Mouse (Mus musculus): ENCODE data around the gene Tprgl. TPM values are rescaled to one million over a fixed set of nuclear protein-coding genes. Genes with fewer than 3 reads are reported as not detected.

The Tprgl gene
- total and polyA plus RNA-seq, 2 experiments from 2014 or later, result 185 to 224 TPM

- no peak for TF ChIP-seq CTCF (IDR thresholded peaks at IDR 0.05; ENCODE audit: low read depth)
- DNase-seq (no peak), ATAC-seq (no peak)
- Histone ChIP-seq H3K27ac (ENCODE audit: low read depth, low read length) (no peak overlapping the region), H3K36me3 (ENCODE audit: insufficient read depth) (no peaks in the 10 kb centered on the region), H3K27me3 (ENCODE audit: insufficient read depth, low read length) (no peaks in the 10 kb centered on the region), H3K4me1 (ENCODE audit: insufficient read depth) (no peaks in the 10 kb centered on the region), H3K4me3 (ENCODE audit: low read depth, low read length) (no peak overlapping the region), H3K9ac (no peak overlapping the region), H3K9me3 (ENCODE audit: low read length) (peaks cover 3% of the 10 kb centered on the region; the same call in 1 of the 2 replicates), H3K4me2 (ENCODE audit: low read depth) (no peak overlapping the region)
- WGBS, result 15% methylated on average over 7 of the region's 7 CpGs
These were observed 38.0 kb upstream of the Tprgl start for GRCm38 (mm10) chr4:154198377-154198961.

DNA sequence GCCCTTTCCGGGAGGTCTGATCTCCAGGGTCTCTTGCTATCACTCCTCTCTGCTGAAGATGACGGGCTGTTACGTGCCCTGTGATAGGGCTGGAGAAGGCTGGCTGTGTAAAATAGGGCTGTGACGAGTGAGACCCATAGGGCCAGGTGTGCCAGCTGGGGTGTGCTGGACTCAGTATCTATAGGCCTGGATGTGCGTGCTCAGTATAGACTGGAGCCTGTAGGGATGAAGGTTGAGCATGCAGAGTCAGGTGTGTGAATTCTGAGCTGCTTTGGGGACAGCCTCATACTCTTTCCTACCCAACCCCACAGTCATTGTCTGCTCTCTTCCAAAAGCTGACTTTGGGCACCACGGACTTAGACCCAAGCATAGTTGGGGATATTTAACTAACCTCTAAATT, 37.5 kb upstream of the Tprgl start:
- H3K27me3 ChIP-seq (ENCODE audit: insufficient read depth, low read length), result no peaks in the 10 kb centered on the region

GRCm38 (mm10) chr4:154188948-154189347, 28.5 kb upstream of the Tprgl start:
- WGBS, result 76% methylated on average over 8 of the region's 8 CpGs
- no peak overlapping the region for H3K4me3 ChIP-seq (ENCODE audit: low read depth, low read length)
- TF ChIP-seq CTCF (IDR thresholded peaks at IDR 0.05; ENCODE audit: low read depth), result no peak

More for the DNA sequence above, 37.5 kb upstream of the Tprgl start:
- 63% methylated on average over 6 of the region's 6 CpGs for WGBS
- H3K4me2 ChIP-seq (ENCODE audit: low read depth), result no peak overlapping the region
- ATAC-seq (no peak), DNase-seq (no peak)
- no peak overlapping the region for H3K27ac ChIP-seq (ENCODE audit: low read depth, low read length)
- TF ChIP-seq CTCF (IDR thresholded peaks at IDR 0.05; ENCODE audit: low read depth), result no peak
- H3K4me3 ChIP-seq (ENCODE audit: low read depth, low read length), result no peak overlapping the region
- H3K9ac ChIP-seq, result no peak overlapping the region
- peaks cover 3% of the 10 kb centered on the region; the same call in 1 of the 2 replicates for H3K9me3 ChIP-seq (ENCODE audit: low read length)
- no peaks in the 10 kb centered on the region for H3K4me1 ChIP-seq (ENCODE audit: insufficient read depth)
- no peaks in the 10 kb centered on the region for H3K36me3 ChIP-seq (ENCODE audit: insufficient read depth)

GRCm38 (mm10) chr4:154186002-154186537, 25.6 kb upstream of the Tprgl start:
- DNase-seq, result no peak
- Histone ChIP-seq H3K4me2 (ENCODE audit: low read depth) (no peak overlapping the region), H3K27me3 (ENCODE audit: insufficient read depth, low read length) (no peaks in the 10 kb centered on the region), H3K4me3 (ENCODE audit: low read depth, low read length) (no peak overlapping the region), H3K4me1 (ENCODE audit: insufficient read depth) (no peaks in the 10 kb centered on the region), H3K9me3 (ENCODE audit: low read length) (no peaks in the 10 kb centered on the region), H3K9ac (no peak overlapping the region), H3K27ac (ENCODE audit: low read depth, low read length) (no peak overlapping the region), H3K36me3 (ENCODE audit: insufficient read depth) (no peaks in the 10 kb centered on the region)
- WGBS, result 81% methylated on average over 11 of the region's 11 CpGs
- TF ChIP-seq CTCF (IDR thresholded peaks at IDR 0.05; ENCODE audit: low read depth), result no peak
- ATAC-seq, result no peak

More at GRCm38 (mm10) chr4:154188948-154189347, 28.5 kb upstream of the Tprgl start:
- no peaks in the 10 kb centered on the region for H3K9me3 ChIP-seq (ENCODE audit: low read length)
- H3K27me3 ChIP-seq (ENCODE audit: insufficient read depth, low read length), result no peaks in the 10 kb centered on the region
- no peaks in the 10 kb centered on the region for H3K36me3 ChIP-seq (ENCODE audit: insufficient read depth)
- no peak overlapping the region for H3K27ac ChIP-seq (ENCODE audit: low read depth, low read length)
- no peaks in the 10 kb centered on the region for H3K4me1 ChIP-seq (ENCODE audit: insufficient read depth)
- ATAC-seq (no peak), DNase-seq (no peak)
- no peak overlapping the region for H3K4me2 ChIP-seq (ENCODE audit: low read depth)
- H3K9ac ChIP-seq, result no peak overlapping the region

- 80% methylated on average over 5 of the region's 5 CpGs for WGBS
- no peaks in the 10 kb centered on the region for H3K27me3 ChIP-seq (ENCODE audit: insufficient read depth, low read length)
- no peak overlapping the region for H3K9ac ChIP-seq
- no peaks in the 10 kb centered on the region for H3K4me1 ChIP-seq (ENCODE audit: insufficient read depth)
- H3K4me2 ChIP-seq (ENCODE audit: low read depth), result no peak overlapping the region
- H3K4me3 ChIP-seq (ENCODE audit: low read depth, low read length), result no peak overlapping the region
- TF ChIP-seq CTCF (IDR thresholded peaks at IDR 0.05; ENCODE audit: low read depth), result no peak
- no peaks in the 10 kb centered on the region for H3K36me3 ChIP-seq (ENCODE audit: insufficient read depth)
- DNase-seq, result no peak
- no peaks in the 10 kb centered on the region for H3K9me3 ChIP-seq (ENCODE audit: low read length)
- ATAC-seq, result no peak
- H3K27ac ChIP-seq (ENCODE audit: low read depth, low read length), result no peak overlapping the region
These were observed 24.5 kb upstream of the Tprgl start for GRCm38 (mm10) chr4:154185001-154185400.

DNA sequence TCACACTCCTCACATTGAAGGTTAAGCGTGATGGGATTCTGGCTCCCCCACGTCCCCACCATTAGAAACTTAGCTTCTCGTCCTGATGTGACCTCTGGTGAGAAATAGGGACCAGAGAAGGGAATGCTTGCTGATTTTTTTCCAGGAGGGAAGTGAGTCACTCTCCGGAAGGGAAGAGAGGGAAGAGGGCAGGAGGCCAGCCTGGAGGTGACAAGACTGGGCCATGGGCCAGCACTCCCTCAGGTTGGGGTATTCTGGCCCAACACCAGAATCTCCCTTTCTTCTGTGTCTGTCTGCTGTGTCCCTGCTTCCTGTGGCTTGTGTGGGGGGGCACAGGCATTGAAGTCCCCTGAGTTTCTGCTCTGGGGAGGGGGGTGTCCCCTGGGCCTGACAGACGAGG, 23.1 kb upstream of the Tprgl start:
- no peak for TF ChIP-seq CTCF (IDR thresholded peaks at IDR 0.05; ENCODE audit: low read depth)
- Histone ChIP-seq H3K27ac (ENCODE audit: low read depth, low read length) (no peak overlapping the region), H3K36me3 (ENCODE audit: insufficient read depth) (no peaks in the 10 kb centered on the region), H3K9me3 (ENCODE audit: low read length) (no peaks in the 10 kb centered on the region), H3K4me3 (ENCODE audit: low read depth, low read length) (no peak overlapping the region), H3K27me3 (ENCODE audit: insufficient read depth, low read length) (no peaks in the 10 kb centered on the region), H3K4me1 (ENCODE audit: insufficient read depth) (no peaks in the 10 kb centered on the region), H3K9ac (no peak overlapping the region), H3K4me2 (ENCODE audit: low read depth) (no peak overlapping the region)
- WGBS, result 67% methylated on average over 5 of the region's 5 CpGs
- no peak for ATAC-seq
- DNase-seq, result no peak

GRCm38 (mm10) chr4:154181001-154181400, 20.5 kb upstream of the Tprgl start:
- ATAC-seq, result no peak
- H3K4me1 ChIP-seq (ENCODE audit: insufficient read depth), result no peaks in the 10 kb centered on the region
- H3K9ac ChIP-seq, result no peak overlapping the region
- WGBS, result 86% methylated on average over 7 of the region's 7 CpGs
- no peaks in the 10 kb centered on the region for H3K9me3 ChIP-seq (ENCODE audit: low read length)
- no peak for DNase-seq
- no peaks in the 10 kb centered on the region for H3K27me3 ChIP-seq (ENCODE audit: insufficient read depth, low read length)
- TF ChIP-seq CTCF (IDR thresholded peaks at IDR 0.05; ENCODE audit: low read depth), result no peak
- no peaks in the 10 kb centered on the region for H3K36me3 ChIP-seq (ENCODE audit: insufficient read depth)
- no peak overlapping the region for H3K4me2 ChIP-seq (ENCODE audit: low read depth)
- H3K27ac ChIP-seq (ENCODE audit: low read depth, low read length), result no peak overlapping the region
- no peak overlapping the region for H3K4me3 ChIP-seq (ENCODE audit: low read depth, low read length)

Measured in forebrain, postnatal 0 days (tissue).